Mouse (Mus musculus): ENCODE data around the gene Tpgs1.

The Tpgs1 gene

DNA sequence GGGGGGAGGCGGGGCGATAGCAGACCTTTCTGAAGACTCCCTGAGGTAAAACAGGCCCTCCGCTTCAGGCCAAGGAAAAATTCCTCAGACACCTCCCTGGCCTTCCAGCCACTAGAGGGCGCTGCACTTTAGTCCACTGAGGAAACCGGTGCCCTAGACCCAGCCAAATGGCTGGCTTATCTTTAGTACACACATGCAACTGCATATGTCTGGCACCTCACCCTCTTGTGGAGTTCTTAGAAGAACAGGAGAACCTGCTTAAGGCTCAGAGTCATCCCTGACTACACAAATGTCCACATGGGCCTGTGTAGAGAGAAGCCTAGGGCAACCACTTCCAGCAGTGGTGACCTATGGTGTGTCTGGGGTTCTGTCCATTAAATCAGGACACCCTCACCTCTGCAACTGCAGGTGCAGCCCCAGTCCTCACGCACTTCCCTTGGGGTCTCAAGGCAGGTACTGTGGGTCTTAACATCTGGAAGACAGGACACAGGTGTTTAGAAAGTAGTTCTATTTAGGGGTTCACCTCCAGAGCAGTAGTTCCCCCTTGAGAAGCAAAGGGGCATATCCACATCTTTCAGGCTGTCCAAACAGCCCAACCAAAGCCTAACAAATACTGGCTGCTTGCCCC is 43.4 kb downstream of the Tpgs1 start:
- DNase-seq (ENCODE audit: low spot score) = peak; percentile 70

DNA sequence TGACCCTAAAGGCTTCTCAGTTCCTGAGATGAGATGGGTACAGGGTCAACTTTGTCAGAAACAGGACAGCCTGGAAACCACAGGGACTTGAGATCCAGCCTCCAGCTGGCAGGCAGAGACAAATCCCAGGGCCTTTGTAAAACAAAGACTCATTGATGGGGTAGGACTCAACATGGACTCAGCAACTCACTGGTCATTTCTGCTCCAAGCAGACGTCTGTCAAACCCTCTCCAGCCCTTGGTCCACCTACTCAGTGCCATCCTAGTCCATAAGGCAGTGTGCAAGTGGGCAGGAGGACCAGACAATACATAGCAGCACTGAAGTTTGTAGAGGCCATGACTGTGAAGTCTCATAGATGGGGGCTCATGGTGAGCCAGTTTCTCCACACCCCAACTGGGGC is 44.0 kb downstream of the Tpgs1 start:
- DNase-seq (ENCODE audit: low spot score) = no peak

DNA sequence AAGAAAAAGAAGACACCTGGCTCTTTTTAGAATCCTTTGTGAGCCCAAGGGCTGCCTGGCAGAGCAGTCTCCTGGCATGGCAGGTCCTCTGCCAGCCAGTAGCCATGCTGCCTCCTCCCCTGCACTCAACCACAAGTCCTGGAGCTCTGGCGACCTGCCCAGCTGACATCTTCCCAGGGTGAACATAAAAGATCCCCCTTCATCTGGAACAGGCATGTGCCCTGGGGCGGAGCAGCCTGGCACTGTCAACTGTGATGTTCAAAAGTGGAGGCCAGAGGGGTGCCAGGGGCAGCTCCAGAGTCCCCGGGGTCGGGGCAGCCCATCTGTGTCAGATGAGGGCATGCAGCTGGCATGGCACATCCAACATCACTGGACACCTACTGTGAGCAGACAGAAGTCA is 45.8 kb downstream of the Tpgs1 start:
- DNase-seq (ENCODE audit: low spot score) = no peak

DNA sequence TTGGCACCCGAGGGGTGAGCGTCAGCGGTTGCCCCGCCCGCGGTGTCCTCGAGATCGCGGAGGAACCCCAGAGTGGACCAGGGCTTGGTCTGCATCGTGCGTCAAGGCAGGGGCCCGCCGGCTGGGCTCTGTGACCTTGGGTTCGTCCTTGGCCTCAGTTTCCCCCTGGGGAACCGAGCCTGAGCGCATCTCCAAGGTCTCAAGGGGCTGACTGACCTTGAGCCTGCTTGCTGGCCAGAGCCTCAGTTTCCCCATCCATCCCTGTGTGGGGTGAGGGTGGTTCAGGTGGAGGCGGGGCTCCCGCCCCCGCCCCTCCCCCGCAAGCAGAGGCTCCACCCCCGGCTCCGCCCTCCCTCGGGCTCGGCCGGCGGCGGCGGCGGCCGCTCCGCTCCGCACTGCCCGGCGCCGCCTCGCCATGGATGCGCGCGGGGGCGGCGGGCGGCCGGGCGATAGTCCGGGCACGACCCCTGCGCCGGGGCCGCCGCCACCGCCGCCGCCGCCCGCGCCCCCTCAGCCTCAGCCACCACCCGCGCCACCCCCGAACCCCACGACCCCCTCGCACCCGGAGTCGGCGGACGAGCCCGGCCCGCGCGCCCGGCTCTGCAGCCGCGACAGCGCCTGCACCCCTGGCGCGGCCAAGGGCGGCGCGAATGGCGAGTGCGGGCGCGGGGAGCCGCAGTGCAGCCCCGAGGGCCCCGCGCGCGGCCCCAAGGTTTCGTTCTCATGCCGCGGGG is 47.3 kb downstream of the Tpgs1 start, which contains the start of gene Hcn2:
Gene Hcn2 (plus strand): TSS at position 381 of the 734 bp plus-strand sequence.
- no peak for DNase-seq (ENCODE audit: low spot score)

DNA sequence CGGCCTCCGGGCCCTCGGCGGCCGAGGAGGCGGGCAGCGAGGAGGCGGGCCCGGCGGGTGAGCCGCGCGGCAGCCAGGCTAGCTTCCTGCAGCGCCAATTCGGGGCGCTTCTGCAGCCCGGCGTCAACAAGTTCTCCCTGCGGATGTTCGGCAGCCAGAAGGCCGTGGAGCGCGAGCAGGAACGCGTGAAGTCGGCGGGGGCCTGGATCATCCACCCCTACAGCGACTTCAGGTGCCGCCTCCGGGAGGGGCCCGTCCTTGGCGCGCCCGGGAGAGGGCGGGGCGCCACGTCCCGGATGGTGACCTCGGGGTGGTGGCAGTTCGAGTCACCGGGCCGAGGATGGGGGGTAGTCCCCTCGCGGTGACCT is 47.8 kb downstream of the Tpgs1 start:
- no peak for DNase-seq (ENCODE audit: low spot score)

DNA sequence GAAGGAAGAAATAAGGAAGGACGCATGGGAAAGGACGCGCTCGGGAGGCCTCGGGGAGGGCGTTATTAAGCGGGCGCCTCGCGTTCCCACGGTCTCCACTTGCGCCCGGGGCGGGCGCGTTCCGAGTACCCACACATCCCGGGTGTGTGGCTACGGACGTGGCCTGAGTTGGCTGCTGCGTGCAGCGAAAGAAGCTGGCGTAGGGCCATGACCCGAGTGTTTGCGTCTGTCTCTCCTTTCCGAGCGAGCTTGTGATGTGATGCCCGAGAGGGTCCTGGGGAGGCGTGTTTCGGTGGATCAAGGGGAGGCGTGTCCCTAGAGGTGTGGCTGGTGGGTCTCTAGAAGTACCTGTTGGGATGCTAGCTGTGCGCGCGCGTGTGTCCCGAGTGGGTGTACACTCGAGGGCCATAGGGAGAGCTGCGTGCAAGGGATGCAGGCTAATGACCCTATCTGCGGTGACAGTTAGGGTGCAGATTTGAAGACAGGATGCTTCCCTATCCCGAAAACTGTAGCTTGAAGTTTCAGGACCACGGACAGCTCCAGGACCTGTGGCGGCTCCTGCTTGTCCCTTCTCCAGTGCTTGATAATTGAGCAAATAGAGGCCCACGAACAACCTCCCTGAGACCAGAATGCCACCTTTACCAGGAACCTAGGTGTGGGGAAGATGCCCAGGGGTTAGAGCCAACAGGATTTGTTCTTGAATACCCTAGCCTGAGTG is 48.6 kb downstream of the Tpgs1 start:
- peak; percentile 75 for DNase-seq (ENCODE audit: low spot score)

DNA sequence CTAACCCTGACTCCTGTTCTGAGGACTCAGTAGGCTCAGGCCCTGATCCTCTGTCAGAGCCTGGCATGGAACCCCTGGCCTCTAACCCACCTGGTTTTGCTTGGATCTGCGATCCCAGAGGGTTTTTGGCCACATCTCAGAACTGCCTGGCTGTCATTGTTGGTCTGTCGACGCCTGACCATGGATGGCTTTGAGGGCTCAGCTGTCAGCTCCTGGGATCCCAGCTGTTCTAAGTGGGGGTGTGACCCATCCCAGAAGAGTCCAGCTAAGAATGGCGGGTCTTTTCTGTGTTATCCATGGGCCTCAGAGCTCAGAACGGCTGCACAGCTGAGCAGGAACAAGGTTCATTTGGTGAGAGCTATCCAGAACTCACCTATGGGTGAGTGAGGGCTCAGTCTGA is 51.9 kb downstream of the Tpgs1 start:
- no peak for DNase-seq (ENCODE audit: low spot score)

DNA sequence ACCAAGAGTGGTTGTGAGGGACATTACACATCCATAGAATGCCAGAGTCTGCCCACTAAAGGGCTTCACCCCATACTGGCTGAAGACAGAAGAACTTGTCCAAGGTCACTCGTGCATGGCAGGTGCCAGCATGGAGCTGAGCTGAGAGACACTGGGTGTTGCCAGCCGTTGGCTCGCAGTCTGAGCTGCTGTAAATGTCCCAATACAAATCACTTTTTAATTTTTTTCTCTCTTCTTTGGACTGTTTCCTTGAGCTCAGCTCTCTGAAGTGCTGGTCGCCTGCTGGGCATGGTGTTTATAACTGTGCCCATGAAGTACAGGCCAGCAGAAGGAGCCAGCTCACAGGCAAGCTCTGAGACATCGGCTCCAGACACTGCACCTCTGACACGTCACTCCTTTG is 53.9 kb downstream of the Tpgs1 start:
- no peak for DNase-seq (ENCODE audit: low spot score)

DNA sequence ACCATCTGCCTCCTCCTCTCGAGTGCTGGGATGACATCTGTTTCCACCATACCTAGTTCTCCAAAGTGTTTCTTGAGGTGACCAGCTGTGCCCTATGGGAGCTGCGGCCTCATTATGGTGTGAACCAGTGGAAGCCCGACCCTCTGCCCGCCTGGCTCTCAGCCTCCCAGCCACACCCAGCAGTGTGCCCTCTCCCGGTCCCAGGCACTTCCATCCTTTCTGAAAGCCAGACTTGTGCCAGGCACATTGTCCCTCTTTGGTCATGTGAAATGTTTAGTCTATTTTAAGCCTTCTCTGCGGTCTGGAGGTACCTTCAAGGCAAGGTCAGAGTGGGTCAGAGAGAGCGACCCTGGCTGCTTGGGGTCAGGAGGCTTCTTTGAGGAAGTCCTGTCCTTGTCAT is 54.5 kb downstream of the Tpgs1 start:
- no peak for DNase-seq (ENCODE audit: low spot score)
